Mouse (Mus musculus): ENCODE data around the gene Chrna10. TPM values are rescaled to one million over a fixed set of nuclear protein-coding genes. Genes with fewer than 3 reads are reported as not detected.

Chrna10 gene
- polyA plus RNA-seq, 1 experiment from 2014 or later: not detected

- peak overlapping the region; percentile 38; the same call in 1 of the 2 replicates for H3K9ac ChIP-seq (ENCODE audit: low read depth, low read length)
- H3K4me2 ChIP-seq (replicated peaks; ENCODE audit: low read depth): peak overlapping the region; percentile 77
- no peaks in the 10 kb centered on the region for H3K36me3 ChIP-seq (ENCODE audit: control insufficient read depth, insufficient read depth)
- H3K9me3 ChIP-seq (ENCODE audit: control insufficient read depth): no peaks in the 10 kb centered on the region
- H3K4me1 ChIP-seq (replicated peaks; ENCODE audit: control insufficient read depth, insufficient read depth, low read length): no peaks in the 10 kb centered on the region; the same call in 1 of the 2 replicates
- H3K27ac ChIP-seq (ENCODE audit: low read depth, low read length): no peak overlapping the region
- no peaks in the 10 kb centered on the region for H3K27me3 ChIP-seq (replicated peaks; ENCODE audit: control insufficient read depth, insufficient read depth, low read length)
- peak overlapping the region; percentile 32 for H3K4me3 ChIP-seq (ENCODE audit: low read depth, low read length)
- peak; percentile 62 for ATAC-seq
- WGBS: 6% methylated on average over 30 of the region's 30 CpGs
- no peak for TF ChIP-seq CTCF (IDR thresholded peaks at IDR 0.05; ENCODE audit: low read depth)
These were observed 16.6 kb downstream of the Chrna10 start for GRCm38 (mm10) chr7:102099760-102100661.

GRCm38 (mm10) chr7:102087336-102087735, 29.3 kb downstream of the Chrna10 start:
- TF ChIP-seq CTCF (IDR thresholded peaks at IDR 0.05; ENCODE audit: low read depth): no peak
- Histone ChIP-seq H3K36me3 (ENCODE audit: control insufficient read depth, insufficient read depth) (peaks cover 6% of the 10 kb centered on the region; the same call in 1 of the 2 replicates), H3K4me3 (ENCODE audit: low read depth, low read length) (no peak overlapping the region), H3K27ac (ENCODE audit: low read depth, low read length) (no peak overlapping the region), H3K9me3 (ENCODE audit: control insufficient read depth) (no peaks in the 10 kb centered on the region), H3K27me3 (replicated peaks; ENCODE audit: control insufficient read depth, insufficient read depth, low read length) (no peaks in the 10 kb centered on the region), H3K4me1 (replicated peaks; ENCODE audit: control insufficient read depth, insufficient read depth, low read length) (no peaks in the 10 kb centered on the region), H3K9ac (ENCODE audit: low read depth, low read length) (no peak overlapping the region), H3K4me2 (replicated peaks; ENCODE audit: low read depth) (no peak overlapping the region)
- WGBS: 85% methylated on average over 4 of the region's 4 CpGs
- no peak for ATAC-seq

- no peak for TF ChIP-seq CTCF (IDR thresholded peaks at IDR 0.05; ENCODE audit: low read depth)
- Histone ChIP-seq H3K27ac (ENCODE audit: low read depth, low read length) (no peak overlapping the region), H3K4me2 (replicated peaks; ENCODE audit: low read depth) (no peak overlapping the region), H3K4me3 (ENCODE audit: low read depth, low read length) (no peak overlapping the region), H3K9ac (ENCODE audit: low read depth, low read length) (no peak overlapping the region), H3K4me1 (replicated peaks; ENCODE audit: control insufficient read depth, insufficient read depth, low read length) (no peaks in the 10 kb centered on the region), H3K9me3 (ENCODE audit: control insufficient read depth) (no peaks in the 10 kb centered on the region), H3K27me3 (replicated peaks; ENCODE audit: control insufficient read depth, insufficient read depth, low read length) (no peaks in the 10 kb centered on the region), H3K36me3 (ENCODE audit: control insufficient read depth, insufficient read depth) (peaks cover 34% of the 10 kb centered on the region)
- ATAC-seq: no peak
- 87% methylated on average over 25 of the region's 26 CpGs for WGBS
These were observed 32.5 kb downstream of the Chrna10 start for GRCm38 (mm10) chr7:102084041-102084696.

- peaks cover 40% of the 10 kb centered on the region for H3K36me3 ChIP-seq (ENCODE audit: control insufficient read depth, insufficient read depth)
- WGBS: 75% methylated on average over 5 of the region's 5 CpGs
- ATAC-seq: no peak
- no peak for TF ChIP-seq CTCF (IDR thresholded peaks at IDR 0.05; ENCODE audit: low read depth)
- no peaks in the 10 kb centered on the region for H3K4me1 ChIP-seq (replicated peaks; ENCODE audit: control insufficient read depth, insufficient read depth, low read length)
- H3K9ac ChIP-seq (ENCODE audit: low read depth, low read length): no peak within 1 kb of the TSS
- no peaks in the 10 kb centered on the region for H3K9me3 ChIP-seq (ENCODE audit: control insufficient read depth)
- H3K27ac ChIP-seq (ENCODE audit: low read depth, low read length): no peak within 1 kb of the TSS
- no peaks in the 10 kb centered on the region for H3K27me3 ChIP-seq (replicated peaks; ENCODE audit: control insufficient read depth, insufficient read depth, low read length)
- H3K4me3 ChIP-seq (ENCODE audit: low read depth, low read length): no peak within 1 kb of the TSS
- no peak within 1 kb of the TSS for H3K4me2 ChIP-seq (replicated peaks; ENCODE audit: low read depth)
These were observed 33.8 kb downstream of the Chrna10 start, which contains the start of gene Trpc2 for GRCm38 (mm10) chr7:102082816-102083215. Gene Trpc2, plus strand, starts transcription at chr7:102083116.

- no peak for ATAC-seq
- H3K36me3 ChIP-seq (ENCODE audit: control insufficient read depth, insufficient read depth): peaks cover 46% of the 10 kb centered on the region
- no peak overlapping the region for H3K4me3 ChIP-seq (ENCODE audit: low read depth, low read length)
- no peak for TF ChIP-seq CTCF (IDR thresholded peaks at IDR 0.05; ENCODE audit: low read depth)
- WGBS: 96% methylated on average over 5 of the region's 5 CpGs
- H3K9me3 ChIP-seq (ENCODE audit: control insufficient read depth): no peaks in the 10 kb centered on the region
- H3K4me1 ChIP-seq (replicated peaks; ENCODE audit: control insufficient read depth, insufficient read depth, low read length): no peaks in the 10 kb centered on the region
- H3K4me2 ChIP-seq (replicated peaks; ENCODE audit: low read depth): no peak overlapping the region
- no peak overlapping the region for H3K9ac ChIP-seq (ENCODE audit: low read depth, low read length)
- H3K27ac ChIP-seq (ENCODE audit: low read depth, low read length): no peak overlapping the region
- H3K27me3 ChIP-seq (replicated peaks; ENCODE audit: control insufficient read depth, insufficient read depth, low read length): no peaks in the 10 kb centered on the region
These were observed 34.8 kb downstream of the Chrna10 start for GRCm38 (mm10) chr7:102081784-102082183.

- Histone ChIP-seq H3K4me3 (ENCODE audit: low read depth, low read length) (no peak overlapping the region), H3K36me3 (ENCODE audit: control insufficient read depth, insufficient read depth) (peaks cover 53% of the 10 kb centered on the region), H3K4me1 (replicated peaks; ENCODE audit: control insufficient read depth, insufficient read depth, low read length) (no peaks in the 10 kb centered on the region), H3K4me2 (replicated peaks; ENCODE audit: low read depth) (no peak overlapping the region), H3K9me3 (ENCODE audit: control insufficient read depth) (no peaks in the 10 kb centered on the region), H3K9ac (ENCODE audit: low read depth, low read length) (no peak overlapping the region), H3K27ac (ENCODE audit: low read depth, low read length) (no peak overlapping the region), H3K27me3 (replicated peaks; ENCODE audit: control insufficient read depth, insufficient read depth, low read length) (no peaks in the 10 kb centered on the region)
- ATAC-seq: no peak
- WGBS: 83% methylated on average over 8 of the region's 8 CpGs
- no peak for TF ChIP-seq CTCF (IDR thresholded peaks at IDR 0.05; ENCODE audit: low read depth)
These were observed 36.3 kb downstream of the Chrna10 start for GRCm38 (mm10) chr7:102080311-102080710.

All from intestine, postnatal 0 days (tissue).